Mouse (Mus musculus) spleen, adult 2 months (tissue): ENCODE measurements around the gene Fads3. TPM values are rescaled to one million over a fixed set of nuclear protein-coding genes. Genes with fewer than 3 reads are reported as not detected.
A peak's percentile ranks its signal among the peaks of the same experiment; 100 is the strongest.

Experiments used
- DNase-seq, 2 experiments: peaks; one replicate each; pipeline versions ENCODE4 v3.0.0 to v3.0.0-alpha.2; 2012 to 2021; ENCODE audit warnings: low spot score in 2 of 2, low read depth in 1 of 2
- H3K27ac ChIP-seq: fragments of 200-500 bp; 2 replicates; pipeline ENCODE4 v1.5.1; 2012; ENCODE audit warnings: low read length, inconsistent platforms; ENCODE audit not compliant: insufficient read depth
- H3K27me3 ChIP-seq: fragments of 200-500 bp; 2 replicates; pipeline ENCODE4 v1.6.1; 2012; ENCODE audit warnings: mild to moderate bottlenecking, moderate library complexity, low read length, inconsistent platforms; ENCODE audit not compliant: control insufficient read depth, insufficient read depth
- H3K36me3 ChIP-seq: fragments of 200-500 bp; 2 replicates; pipeline ENCODE4 v1.6.1; 2012; ENCODE audit warnings: mild to moderate bottlenecking, low read length, inconsistent platforms; ENCODE audit not compliant: control insufficient read depth, insufficient read depth
- H3K4me1 ChIP-seq: fragments of 200-500 bp; 2 replicates; pipeline ENCODE4 v1.6.1; 2011; ENCODE audit warnings: inconsistent platforms; ENCODE audit not compliant: control insufficient read depth, insufficient read depth, insufficient read length
- H3K4me3 ChIP-seq: fragments of 200-500 bp; 2 replicates; pipeline ENCODE4 v1.5.1; 2011; ENCODE audit warnings: mild to moderate bottlenecking, inconsistent platforms; ENCODE audit not compliant: insufficient read depth, insufficient read length; ENCODE audit errors: extremely low read depth
- CTCF ChIP-seq: fragments of 200-500 bp; IDR thresholded peaks from 2 replicates; pipeline ENCODE4 v1.5.1; 2011; ENCODE audit warnings: mild to moderate bottlenecking, inconsistent platforms; ENCODE audit not compliant: insufficient read depth, insufficient read length, insufficient replicate concordance; ENCODE audit errors: extremely low read depth
- POLR2A ChIP-seq: fragments of 200-500 bp; IDR thresholded peaks from 2 replicates; pipeline ENCODE4 v1.6.1; 2011; ENCODE audit warnings: low read depth, low read length, inconsistent platforms
- WGBS: fragments of 180-500 bp; shearing (Covaris S2); methylation state at CpG from one replicate; pipeline ENCODE4 v1.1.7; 2018; 5-methylcytosine and 5-hydroxymethylcytosine counted together
- polyA plus RNA-seq: library from polyadenylated mRNA; depleted of rRNA; stranded (reverse); fragments of >200 nt; gene quantifications from 2 replicates; pipeline ENCODE4 v1.2.3, GENCODE M21; 2012

Gene Fads3
- polyA plus RNA-seq, 1 experiment, result 22.0 TPM

DNA sequence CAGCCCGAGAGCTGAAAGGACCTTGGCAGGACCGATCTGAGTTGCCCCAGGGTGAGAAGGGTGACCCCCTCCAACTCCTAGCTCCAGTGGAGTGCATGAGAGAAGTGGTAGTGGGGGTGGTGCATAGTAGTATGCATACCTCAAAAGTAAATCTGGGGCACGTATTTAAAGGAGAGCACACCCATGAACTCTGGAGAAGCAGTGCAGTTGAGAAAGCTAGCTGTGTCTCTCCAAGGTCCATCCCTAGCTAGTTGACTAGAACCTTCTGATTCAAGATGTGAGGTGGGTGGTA, 22.9 kb upstream of the Fads3 start:
- H3K27me3 ChIP-seq, result peaks cover 3% of the 10 kb centered on the region; the same call in 1 of the 2 replicates
- TF ChIP-seq POLR2A (no peak), CTCF (no peak)
- 5% methylated on average over 3 of the region's 3 CpGs for WGBS
- no peak overlapping the region for H3K27ac ChIP-seq
- H3K4me1 ChIP-seq, result peaks cover 6% of the 10 kb centered on the region
- peak overlapping the region; percentile 59 for H3K4me3 ChIP-seq
- no peaks in the 10 kb centered on the region for H3K36me3 ChIP-seq
- DNase-seq, result no peak

DNA sequence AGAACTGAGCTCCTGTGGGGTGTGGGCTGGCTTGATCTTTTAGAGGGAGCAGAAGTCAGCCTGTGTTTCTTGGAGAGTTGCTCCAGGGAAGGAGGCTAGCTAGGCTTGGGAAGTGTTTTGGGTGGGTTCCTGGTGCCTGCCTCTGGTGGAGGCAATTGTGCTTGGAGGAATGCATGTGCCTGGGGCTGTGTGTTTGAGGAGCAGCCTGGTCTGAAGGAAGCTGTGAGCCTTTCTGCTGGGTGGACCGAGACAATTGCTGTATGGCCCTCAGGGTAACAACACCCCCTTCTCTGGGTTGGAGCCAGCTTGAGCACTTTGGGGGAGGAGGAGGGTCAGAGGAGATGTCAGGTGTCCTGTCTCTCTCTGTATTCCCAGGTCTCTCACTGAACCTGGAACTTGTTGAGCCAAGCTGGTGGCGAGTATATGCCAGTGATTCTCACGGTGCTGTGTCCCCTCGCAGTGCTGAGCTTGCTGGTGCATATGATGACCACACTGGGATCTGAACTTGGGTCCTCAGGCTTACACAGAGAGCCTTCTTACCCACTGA, 22.1 kb upstream of the Fads3 start:
- WGBS, result 82% methylated on average over 4 of the region's 4 CpGs
- H3K27me3 ChIP-seq, result peaks cover 3% of the 10 kb centered on the region; the same call in 1 of the 2 replicates
- peaks cover 6% of the 10 kb centered on the region for H3K4me1 ChIP-seq
- TF ChIP-seq POLR2A (no peak), CTCF (no peak)
- H3K27ac ChIP-seq, result no peak overlapping the region; the same call in 1 of the 2 replicates
- DNase-seq, result no peak
- no peaks in the 10 kb centered on the region for H3K36me3 ChIP-seq
- peak overlapping the region; percentile 59 for H3K4me3 ChIP-seq

DNA sequence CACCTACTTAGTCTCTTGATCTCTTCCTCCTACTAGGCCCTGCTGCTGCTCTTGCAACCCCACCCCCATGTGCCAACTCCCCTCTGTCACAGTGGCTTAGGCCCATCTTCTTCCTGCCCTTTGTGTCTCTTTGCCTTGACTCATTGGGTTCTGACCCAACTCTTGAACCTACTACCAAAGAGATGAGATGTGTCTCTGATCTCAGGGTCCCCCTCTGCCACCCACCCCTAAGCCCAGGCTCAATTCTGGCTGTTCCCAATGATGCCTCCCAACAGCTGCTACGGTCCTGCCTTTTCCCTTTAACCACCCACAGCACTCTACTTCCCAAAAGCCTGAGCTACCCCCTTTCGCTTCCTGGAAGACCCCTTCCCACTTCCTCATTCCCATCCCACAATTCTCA, 19.4 kb upstream of the Fads3 start:
- Histone ChIP-seq H3K27me3 (peaks cover 3% of the 10 kb centered on the region; the same call in 1 of the 2 replicates), H3K4me3 (no peak overlapping the region), H3K27ac (peak overlapping the region; percentile 27; the same call in 1 of the 2 replicates), H3K36me3 (no peaks in the 10 kb centered on the region), H3K4me1 (peaks cover 6% of the 10 kb centered on the region)
- no peak for DNase-seq
- TF ChIP-seq CTCF (no peak), POLR2A (no peak)
- WGBS, result 68% methylated on average over 2 of the region's 2 CpGs

DNA sequence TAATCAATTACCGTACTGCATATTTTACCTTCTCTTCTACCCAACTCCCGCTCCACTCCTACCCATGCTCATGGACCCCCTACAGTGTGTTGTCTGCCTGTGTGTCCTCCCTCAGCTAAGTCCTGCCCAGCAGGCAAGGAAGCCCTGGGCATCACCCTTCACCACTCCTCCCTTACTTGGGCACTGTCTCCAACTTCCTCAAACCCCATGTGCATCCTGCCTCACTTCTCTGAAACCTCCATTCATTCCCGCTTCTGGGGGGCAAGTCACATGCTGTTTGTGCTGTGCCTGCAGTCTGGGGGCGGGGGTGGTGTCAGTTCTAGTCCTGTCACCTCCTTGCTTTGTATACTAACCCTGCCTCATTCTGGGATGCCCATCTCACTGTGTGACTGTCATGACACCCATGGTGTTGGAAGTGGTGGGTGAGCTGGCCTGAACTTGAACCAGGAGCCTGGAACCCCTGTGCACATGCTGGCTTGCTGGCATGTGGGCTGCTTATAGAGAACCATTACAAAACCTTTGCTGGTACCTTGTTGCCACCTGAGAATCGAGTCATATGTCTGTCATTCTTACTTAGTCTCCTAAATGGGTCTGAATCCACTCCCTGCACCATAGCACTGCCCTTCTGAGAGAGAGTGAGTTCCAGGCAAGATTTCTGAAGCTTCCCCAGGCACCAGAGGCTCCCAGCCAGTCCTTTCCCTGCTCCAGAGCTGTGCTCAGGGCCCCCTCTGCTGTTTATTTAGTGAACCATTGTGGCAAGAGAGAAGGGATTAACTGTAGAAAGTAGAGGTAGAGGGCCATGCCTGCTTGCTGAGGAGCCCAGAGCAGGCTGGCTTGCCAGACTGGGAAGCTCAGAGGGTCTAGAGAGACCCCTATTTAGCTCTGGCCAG, 18.7 kb upstream of the Fads3 start:
- Histone ChIP-seq H3K4me1 (peaks cover 6% of the 10 kb centered on the region), H3K4me3 (no peak overlapping the region), H3K36me3 (no peaks in the 10 kb centered on the region), H3K27ac (peak overlapping the region; percentile 55), H3K27me3 (peaks cover 3% of the 10 kb centered on the region; the same call in 1 of the 2 replicates)
- TF ChIP-seq POLR2A (no peak), CTCF (no peak)
- no peak for DNase-seq
- whole genome bisulfite sequencing, result 59% methylated on average over 5 of the region's 5 CpGs

DNA sequence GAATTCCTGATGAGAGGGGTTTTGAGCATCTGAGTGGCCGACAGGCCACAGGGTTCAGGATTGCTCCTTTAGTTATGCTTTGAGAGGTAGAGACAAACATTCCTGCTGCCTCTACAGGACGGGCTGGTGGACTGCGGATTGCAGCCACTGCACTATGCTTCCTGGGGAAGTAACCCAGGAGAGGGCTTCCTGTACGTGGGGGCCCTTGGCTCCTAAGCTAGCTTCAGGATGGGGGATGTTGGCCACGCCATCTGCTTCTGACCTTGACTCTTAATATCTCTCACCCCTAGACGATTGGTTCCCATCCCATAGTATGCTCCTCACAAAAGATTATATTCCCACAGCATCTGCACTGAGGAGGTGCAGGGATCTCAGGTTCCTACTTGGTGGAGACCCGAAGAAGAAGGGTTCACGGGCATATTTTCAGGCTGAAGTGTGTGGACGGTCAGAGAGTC, 18.0 kb upstream of the Fads3 start:
- Histone ChIP-seq H3K36me3 (no peaks in the 10 kb centered on the region), H3K4me3 (no peak overlapping the region), H3K27me3 (peaks cover under 1% of the 10 kb centered on the region; the same call in 1 of the 2 replicates), H3K4me1 (peaks cover under 1% of the 10 kb centered on the region; the same call in 1 of the 2 replicates), H3K27ac (peak overlapping the region; percentile 55)
- no peak for DNase-seq
- TF ChIP-seq POLR2A, result no peak
- no peak for TF ChIP-seq CTCF
- WGBS, result 46% methylated on average over 9 of the region's 9 CpGs

DNA sequence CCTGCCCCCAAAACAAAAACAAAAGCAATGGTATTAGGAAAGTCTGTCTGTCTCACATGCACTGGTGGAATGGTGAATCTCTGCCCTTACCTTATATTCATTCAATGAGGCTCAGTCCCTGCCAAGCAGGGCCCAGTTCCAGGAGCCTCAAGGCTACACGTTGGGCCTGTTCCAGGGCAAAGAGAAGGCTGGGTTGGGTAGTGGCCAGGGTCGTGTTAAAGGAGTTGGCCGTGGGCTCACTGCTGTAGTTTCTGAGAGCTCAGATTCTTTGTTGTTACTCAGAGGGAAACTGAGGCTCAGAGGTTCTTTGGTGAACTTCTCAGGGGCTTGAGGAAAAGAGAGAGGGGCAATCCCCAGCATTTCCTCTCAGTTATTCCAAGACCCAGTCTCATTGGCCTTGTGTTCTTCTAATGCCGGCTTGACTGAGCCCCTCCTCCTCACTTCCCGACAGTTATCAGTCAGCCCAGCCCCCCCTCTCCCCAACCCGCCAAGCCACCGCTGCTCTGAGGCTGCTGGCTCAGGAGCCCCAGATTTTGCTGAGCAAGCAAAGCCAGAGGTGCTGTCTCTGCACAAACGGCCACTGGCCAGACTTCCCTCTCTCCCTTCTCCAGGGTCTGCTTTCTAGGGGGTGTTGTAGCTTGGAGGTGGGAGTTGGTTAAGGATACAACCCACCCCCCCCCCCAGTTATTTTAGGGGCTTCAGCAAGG, 16.0 kb upstream of the Fads3 start:
- TF ChIP-seq POLR2A (no peak), CTCF (no peak)
- H3K4me3 ChIP-seq, result no peak overlapping the region
- no peak for DNase-seq
- H3K36me3 ChIP-seq, result no peaks in the 10 kb centered on the region
- H3K27me3 ChIP-seq, result no peaks in the 10 kb centered on the region
- 19% methylated on average over 8 of the region's 8 CpGs for WGBS
- H3K27ac ChIP-seq, result peak overlapping the region; percentile 48
- no peaks in the 10 kb centered on the region for H3K4me1 ChIP-seq
